Mouse (Mus musculus) C2C12 (cell line): Measurements from ENCODE around the gene Tmem203. TPM values are rescaled to one million over a fixed set of nuclear protein-coding genes. Genes with fewer than 3 reads are reported as not detected.

Experiments
- H3K27me3 ChIP-seq: one replicate; pipeline ENCODE4 v1.6.1; 2011; ENCODE audit not compliant: control insufficient read depth, insufficient read depth, insufficient read length
- H3K36me3 ChIP-seq: one replicate; pipeline ENCODE4 v1.6.1; 2011; ENCODE audit not compliant: control insufficient read depth, insufficient read depth
- H3K4me3 ChIP-seq: one replicate; pipeline ENCODE4 v1.5.1; 2011; ENCODE audit warnings: mild to moderate bottlenecking, control low read depth; ENCODE audit not compliant: poor library complexity, insufficient read depth, severe bottlenecking
- H3K79me2 ChIP-seq: one replicate; pipeline ENCODE4 v1.6.1; 2011; ENCODE audit not compliant: control insufficient read depth, insufficient read depth
- H3K79me3 ChIP-seq: one replicate; pipeline ENCODE4 v1.6.1; 2011; ENCODE audit warnings: low read depth, control low read depth
- H3ac ChIP-seq: one replicate; pipeline ENCODE3; 2011; ENCODE audit warnings: low read depth; ENCODE audit not compliant: control insufficient read depth, insufficient read length
- CEBPB ChIP-seq: IDR thresholded peaks from one replicate; pipeline ENCODE4 v1.6.1; 2011; ENCODE audit warnings: low read depth, mild to moderate bottlenecking, control low read depth, moderate library complexity
- CTCF ChIP-seq: IDR thresholded peaks from one replicate; pipeline ENCODE4 v1.5.1; 2011; ENCODE audit not compliant: control insufficient read depth, insufficient read depth, insufficient read length
- FOSL1 ChIP-seq: IDR thresholded peaks from one replicate; pipeline ENCODE4 v1.8.0; 2011; ENCODE audit warnings: mild to moderate bottlenecking, low read length; ENCODE audit not compliant: poor library complexity, insufficient read depth, severe bottlenecking
- MAX ChIP-seq: IDR thresholded peaks from one replicate; pipeline ENCODE4 v1.6.1; 2011; ENCODE audit warnings: mild to moderate bottlenecking, control low read depth
- MYOD1 ChIP-seq: IDR thresholded peaks from one replicate; pipeline ENCODE4 v1.6.1; 2011; ENCODE audit warnings: low read depth; ENCODE audit not compliant: control insufficient read depth, insufficient read length
- MYOG ChIP-seq: IDR thresholded peaks from one replicate; pipeline ENCODE4 v1.6.1; 2011; ENCODE audit not compliant: control insufficient read depth, insufficient read length; ENCODE audit errors: extremely low read depth
- USF1 ChIP-seq: IDR thresholded peaks from one replicate; pipeline ENCODE4 v1.6.1; 2011; ENCODE audit warnings: low read depth, mild to moderate bottlenecking, control low read depth, moderate library complexity
- polyA plus RNA-seq: library from polyadenylated mRNA; unstranded; fragments of >200 nt; fragmentation: generic; extraction: Trizol; gene quantifications from one replicate; pipeline ENCODE4 v1.2.1, GENCODE M21; 2012; ENCODE audit warnings: missing spikeins

Tmem203 gene
- polyA plus RNA-seq, 1 experiment: 28.5 TPM

DNA sequence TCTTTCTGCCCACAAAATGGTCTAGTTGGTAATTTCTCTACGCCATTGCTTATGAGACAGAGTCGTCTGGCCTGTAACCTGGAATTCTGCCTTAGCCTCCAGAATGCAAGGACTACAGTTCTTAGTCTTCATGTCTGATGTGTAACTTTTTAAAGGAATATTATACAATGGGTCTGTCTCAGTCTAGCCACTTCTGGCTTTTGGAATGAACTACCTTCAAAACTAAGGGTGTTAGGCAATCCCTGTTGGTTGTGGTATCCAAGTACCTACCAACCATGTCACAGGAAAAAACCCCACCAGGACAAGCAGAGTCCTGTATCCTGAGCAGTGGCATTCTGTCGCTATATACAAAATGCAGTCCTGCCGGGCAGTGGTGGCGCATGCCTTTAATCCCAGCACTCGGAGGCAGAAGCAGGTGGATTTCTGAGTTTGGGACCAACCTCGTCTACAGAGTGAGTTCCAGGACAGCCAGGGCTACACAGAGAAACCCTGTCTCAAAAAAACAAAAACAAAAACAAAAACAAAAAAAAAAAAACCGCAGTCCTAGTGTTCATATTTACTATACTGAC is 29.3 kb upstream of the Tmem203 start:
- Histone ChIP-seq H3K27me3 (peaks cover 11% of the 10 kb centered on the region), H3K4me3 (peak overlapping the region; percentile 38), H3K79me2 (peaks cover 19% of the 10 kb centered on the region), H3K36me3 (peaks cover 24% of the 10 kb centered on the region), H3ac (no peak overlapping the region), H3K79me3 (peaks cover 9% of the 10 kb centered on the region)
- TF ChIP-seq MYOG: no peak
- TF ChIP-seq CTCF: no peak
- no peak for TF ChIP-seq FOSL1
- no peak for TF ChIP-seq USF1
- TF ChIP-seq MAX: no peak
- TF ChIP-seq MYOD1: no peak
- TF ChIP-seq CEBPB: no peak

GRCm38 (mm10) chr2:25226864-25227263 is 28.4 kb upstream of the Tmem203 start:
- Histone ChIP-seq H3K79me3 (peaks cover 9% of the 10 kb centered on the region), H3ac (no peak overlapping the region), H3K36me3 (peaks cover 20% of the 10 kb centered on the region), H3K27me3 (peaks cover 20% of the 10 kb centered on the region), H3K4me3 (no peak overlapping the region), H3K79me2 (peaks cover 19% of the 10 kb centered on the region)
- TF ChIP-seq MYOG: no peak
- no peak for TF ChIP-seq CEBPB
- no peak for TF ChIP-seq FOSL1
- TF ChIP-seq MAX: no peak
- no peak for TF ChIP-seq USF1
- TF ChIP-seq CTCF: no peak
- TF ChIP-seq MYOD1: no peak

- peaks cover 19% of the 10 kb centered on the region for H3K79me2 ChIP-seq
- TF ChIP-seq MYOG (no peak), CEBPB (no peak), USF1 (no peak), CTCF (no peak), MYOD1 (no peak), MAX (no peak), FOSL1 (no peak)
Measured at GRCm38 (mm10) chr2:25227406-25227805, 27.8 kb upstream of the Tmem203 start.

DNA sequence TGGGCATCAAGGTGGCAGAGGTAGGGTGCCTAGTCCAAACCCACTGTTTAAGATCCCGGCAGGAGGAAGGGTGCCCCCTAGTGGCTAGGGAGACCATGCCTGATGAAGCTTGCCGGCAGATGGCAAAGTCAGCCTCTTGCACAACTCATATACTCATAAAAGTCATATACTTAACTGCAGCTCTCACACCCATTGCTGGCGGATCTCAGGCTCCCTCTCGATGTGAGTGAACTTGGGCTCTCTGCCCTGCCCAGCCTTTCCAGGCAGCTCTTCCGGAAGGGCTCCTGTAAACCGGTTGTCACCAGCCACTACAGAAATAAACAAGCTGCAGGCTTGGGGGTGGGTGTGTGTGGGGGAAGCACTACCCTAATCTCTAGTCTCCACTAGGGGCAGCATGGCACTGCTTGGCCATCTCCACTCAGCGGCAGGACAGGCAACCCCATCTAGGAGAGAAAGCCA is 26.8 kb upstream of the Tmem203 start:
- TF ChIP-seq CEBPB (peak; percentile 92), USF1 (no peak), FOSL1 (no peak), MYOD1 (no peak), MAX (peak; percentile 48), MYOG (no peak), CTCF (peak; percentile 95)
- peaks cover 5% of the 10 kb centered on the region for H3K79me3 ChIP-seq
- H3K79me2 ChIP-seq: peaks cover 10% of the 10 kb centered on the region
- H3ac ChIP-seq: no peak overlapping the region
- H3K27me3 ChIP-seq: peaks cover 36% of the 10 kb centered on the region
- peaks cover 5% of the 10 kb centered on the region for H3K36me3 ChIP-seq
- no peak overlapping the region for H3K4me3 ChIP-seq

More at GRCm38 (mm10) chr2:25227406-25227805, 27.8 kb upstream of the Tmem203 start:
- Histone ChIP-seq H3ac (no peak overlapping the region), H3K79me3 (peaks cover 8% of the 10 kb centered on the region), H3K36me3 (peaks cover 14% of the 10 kb centered on the region), H3K4me3 (no peak overlapping the region), H3K27me3 (peaks cover 26% of the 10 kb centered on the region)

DNA sequence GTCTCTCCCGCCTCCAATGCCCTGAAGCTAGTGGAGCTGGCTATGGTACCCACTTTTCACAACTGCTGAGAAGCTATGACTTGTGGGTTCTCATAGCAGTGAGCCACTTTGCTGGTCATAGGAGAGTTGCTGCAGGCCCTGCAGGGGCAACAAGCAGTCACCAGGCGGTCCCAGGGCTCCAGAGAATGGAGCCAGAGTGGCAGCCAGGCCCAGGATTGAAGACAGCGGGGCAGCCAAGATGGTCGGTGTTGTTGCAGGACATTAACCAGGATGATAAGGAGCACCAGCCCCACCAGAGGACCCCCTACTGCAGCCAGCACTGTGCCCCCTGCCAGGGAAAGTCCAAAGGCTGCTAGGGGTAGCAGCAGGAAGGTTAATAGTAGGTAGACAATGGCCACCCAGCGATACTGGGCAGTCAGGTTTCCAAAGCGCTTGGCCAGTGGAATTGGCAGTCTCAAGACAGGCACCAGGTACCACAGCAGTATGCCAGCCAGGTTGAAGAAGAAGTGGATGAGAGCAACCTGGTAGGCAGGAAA is 26.2 kb upstream of the Tmem203 start:
- no peaks in the 10 kb centered on the region for H3K79me3 ChIP-seq
- peaks cover 38% of the 10 kb centered on the region for H3K27me3 ChIP-seq
- no peak overlapping the region for H3K4me3 ChIP-seq
- H3K36me3 ChIP-seq: no peaks in the 10 kb centered on the region
- TF ChIP-seq CTCF: no peak
- TF ChIP-seq MYOD1: no peak
- TF ChIP-seq MAX: no peak
- TF ChIP-seq FOSL1: no peak
- no peak for TF ChIP-seq MYOG
- no peak for TF ChIP-seq CEBPB
- TF ChIP-seq USF1: no peak
- H3ac ChIP-seq: no peak overlapping the region
- H3K79me2 ChIP-seq: peaks cover 4% of the 10 kb centered on the region
